Mouse (Mus musculus): ENCODE results near the gene Ssh1. TPM values are rescaled to one million over a fixed set of nuclear protein-coding genes. Genes with fewer than 3 reads are reported as not detected.

Ssh1 gene
- polyA plus RNA-seq, 1 experiment = 16.4 TPM

DNA sequence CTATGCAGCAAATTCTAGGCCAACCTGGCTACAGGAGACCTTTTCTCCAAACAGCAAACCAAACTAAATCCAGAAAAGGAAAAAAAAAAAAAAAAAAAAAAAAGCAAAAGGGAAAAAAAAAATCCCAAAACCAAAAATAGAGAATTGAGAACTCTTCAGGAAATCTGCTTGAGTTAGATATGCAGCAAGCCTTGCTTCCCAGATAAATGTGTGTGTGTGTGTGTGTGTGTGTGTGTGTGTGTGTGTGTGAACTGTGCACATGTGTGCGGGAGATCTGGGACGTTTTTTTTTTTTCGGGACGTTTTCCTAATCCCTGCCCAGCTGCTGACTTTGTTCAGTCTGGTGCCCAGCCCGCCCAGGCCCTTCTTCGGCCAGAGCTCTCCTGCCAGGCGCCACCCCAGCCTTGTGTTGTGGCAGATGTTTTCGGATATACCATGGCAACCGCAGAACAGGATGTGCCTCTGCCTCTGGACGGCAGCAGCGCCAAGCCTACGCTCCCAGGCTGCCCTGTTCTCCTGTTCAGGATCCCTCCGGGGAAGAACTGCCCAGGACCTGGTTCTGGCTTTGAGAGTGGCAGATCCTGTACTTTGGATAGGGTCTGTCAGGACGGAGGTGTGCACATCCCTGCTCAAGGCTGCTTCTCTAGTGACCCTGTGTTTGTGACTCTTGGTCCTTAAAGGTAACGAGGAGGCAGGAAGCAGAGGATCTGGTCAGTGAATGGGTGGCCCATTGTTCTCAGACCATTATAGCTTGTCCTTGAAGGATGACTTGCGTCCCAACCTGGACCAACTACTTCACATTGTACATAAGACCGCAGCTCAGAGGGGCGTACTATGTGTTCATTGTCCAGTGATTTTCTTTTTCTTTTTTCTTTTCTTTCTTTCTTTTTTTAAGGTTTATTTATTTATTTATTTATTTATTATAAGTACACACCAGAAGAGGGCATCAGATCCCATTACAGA, 62.8 kb downstream of the Ssh1 start:
- Histone ChIP-seq H3K27ac (ENCODE audit: insufficient read depth, low read length) (peak overlapping the region; percentile 40; the same call in 1 of the 2 replicates), H3K4me3 (ENCODE audit: extremely low read depth, insufficient read depth, insufficient read length) (no peak overlapping the region), H3K36me3 (ENCODE audit: control insufficient read depth, insufficient read depth, low read length) (no peaks in the 10 kb centered on the region), H3K27me3 (ENCODE audit: control insufficient read depth, insufficient read depth, low read length) (no peaks in the 10 kb centered on the region), H3K4me1 (ENCODE audit: control insufficient read depth, insufficient read depth, insufficient read length) (peaks cover 5% of the 10 kb centered on the region; the same call in 1 of the 2 replicates)
- DNase-seq (ENCODE audit: low read depth in 1 of 2, low spot score in 2 of 2) = no peak
- TF ChIP-seq POLR2A (IDR thresholded peaks at IDR 0.05; ENCODE audit: low read depth, low read length) = no peak
- WGBS = 18% methylated on average over 18 of the region's 18 CpGs

DNA sequence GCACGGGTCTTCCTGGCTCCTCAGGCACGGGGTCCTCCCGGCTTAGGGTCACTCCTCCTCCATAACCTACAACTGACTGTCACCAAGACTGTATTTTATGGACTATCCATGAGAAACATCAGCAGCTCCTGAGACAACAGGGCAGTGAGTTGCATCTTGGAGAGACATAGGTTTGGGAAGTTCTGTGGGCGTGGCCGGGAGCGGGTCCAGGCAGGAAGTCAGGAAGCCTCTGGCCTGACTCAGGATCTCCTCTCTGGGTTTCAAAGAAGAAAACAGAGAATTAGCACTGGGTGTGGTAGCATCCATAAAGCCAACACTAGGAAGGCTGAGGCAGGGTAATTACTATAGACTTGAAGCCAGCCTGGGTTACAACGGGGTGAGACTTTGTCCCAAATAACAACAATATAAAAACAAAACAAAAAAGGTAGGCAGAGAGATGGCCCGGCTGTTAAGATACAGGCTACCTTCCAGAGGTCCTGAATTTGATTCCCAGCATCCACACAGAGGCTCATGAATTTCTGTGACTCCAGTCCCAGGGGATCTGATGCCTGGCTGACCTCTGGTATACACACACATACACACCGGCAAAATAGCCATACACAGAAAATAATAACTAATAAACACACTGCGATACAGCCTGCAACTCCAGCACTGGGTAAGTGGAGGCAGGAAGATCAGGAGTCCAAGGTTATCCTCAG, 63.6 kb downstream of the Ssh1 start:
- Histone ChIP-seq H3K36me3 (ENCODE audit: control insufficient read depth, insufficient read depth, low read length) (no peaks in the 10 kb centered on the region), H3K4me1 (ENCODE audit: control insufficient read depth, insufficient read depth, insufficient read length) (peaks cover 5% of the 10 kb centered on the region; the same call in 1 of the 2 replicates), H3K27me3 (ENCODE audit: control insufficient read depth, insufficient read depth, low read length) (no peaks in the 10 kb centered on the region), H3K27ac (ENCODE audit: insufficient read depth, low read length) (no peak overlapping the region; the same call in 1 of the 2 replicates), H3K4me3 (ENCODE audit: extremely low read depth, insufficient read depth, insufficient read length) (no peak overlapping the region)
- 76% methylated on average over 10 of the region's 10 CpGs for WGBS
- no peak for DNase-seq (ENCODE audit: low read depth in 1 of 2, low spot score in 2 of 2)
- no peak for TF ChIP-seq POLR2A (IDR thresholded peaks at IDR 0.05; ENCODE audit: low read depth, low read length)

DNA sequence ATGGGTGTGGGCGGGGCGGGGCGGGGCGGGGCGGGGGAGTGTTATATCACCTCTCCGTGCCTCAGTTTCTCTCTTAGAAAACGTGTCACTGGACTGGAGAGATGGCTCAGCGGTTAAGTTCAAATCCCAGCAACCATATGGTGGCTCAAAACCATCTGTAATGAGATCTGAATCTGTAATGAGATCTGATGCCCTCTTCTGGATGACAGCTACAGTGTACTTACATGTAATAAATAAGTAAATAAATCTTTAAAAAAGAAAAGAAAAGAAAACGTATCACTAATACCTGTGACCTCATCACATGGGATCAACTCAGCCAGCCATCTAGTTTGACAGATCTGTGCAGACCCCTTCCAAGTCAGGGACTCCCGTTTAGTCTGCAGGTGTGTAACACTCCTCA, 64.2 kb downstream of the Ssh1 start:
- 79% methylated on average over 10 of the region's 10 CpGs for WGBS
- H3K27me3 ChIP-seq (ENCODE audit: control insufficient read depth, insufficient read depth, low read length) = no peaks in the 10 kb centered on the region
- peaks cover 5% of the 10 kb centered on the region; the same call in 1 of the 2 replicates for H3K4me1 ChIP-seq (ENCODE audit: control insufficient read depth, insufficient read depth, insufficient read length)
- no peak overlapping the region for H3K4me3 ChIP-seq (ENCODE audit: extremely low read depth, insufficient read depth, insufficient read length)
- DNase-seq (ENCODE audit: low read depth in 1 of 2, low spot score in 2 of 2) = no peak
- TF ChIP-seq CTCF (IDR thresholded peaks at IDR 0.05; ENCODE audit: extremely low read depth, insufficient read depth, insufficient read length, insufficient replicate concordance) (no peak), POLR2A (IDR thresholded peaks at IDR 0.05; ENCODE audit: low read depth, low read length) (no peak)
- H3K36me3 ChIP-seq (ENCODE audit: control insufficient read depth, insufficient read depth, low read length) = no peaks in the 10 kb centered on the region
- H3K27ac ChIP-seq (ENCODE audit: insufficient read depth, low read length) = no peak overlapping the region; the same call in 1 of the 2 replicates

DNA sequence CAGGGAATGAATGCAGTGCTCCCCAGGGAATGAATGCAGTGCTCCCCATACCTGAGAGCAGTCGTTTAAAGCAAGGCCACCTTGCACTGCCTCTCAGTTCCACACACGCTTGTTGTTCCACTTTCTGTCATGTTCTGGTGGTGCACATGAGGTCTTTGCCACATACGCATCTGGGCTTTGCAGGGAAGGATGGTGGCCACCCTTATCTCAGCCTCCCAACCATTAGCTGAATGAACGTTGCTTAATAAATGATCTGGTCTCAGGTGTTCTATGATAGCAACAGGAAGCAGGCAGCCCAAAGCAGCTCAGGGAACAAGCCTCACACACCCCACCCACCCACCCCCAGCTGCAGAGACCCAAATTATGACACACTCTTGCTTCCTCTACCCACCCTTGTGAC, 69.1 kb downstream of the Ssh1 start:
- DNase-seq (ENCODE audit: low read depth in 1 of 2, low spot score in 2 of 2) = no peak
- WGBS = 48% methylated on average over 4 of the region's 4 CpGs
- H3K4me3 ChIP-seq (ENCODE audit: extremely low read depth, insufficient read depth, insufficient read length) = no peak overlapping the region
- no peaks in the 10 kb centered on the region for H3K27me3 ChIP-seq (ENCODE audit: control insufficient read depth, insufficient read depth, low read length)
- H3K36me3 ChIP-seq (ENCODE audit: control insufficient read depth, insufficient read depth, low read length) = no peaks in the 10 kb centered on the region
- no peak for TF ChIP-seq POLR2A (IDR thresholded peaks at IDR 0.05; ENCODE audit: low read depth, low read length)
- no peak for TF ChIP-seq CTCF (IDR thresholded peaks at IDR 0.05; ENCODE audit: extremely low read depth, insufficient read depth, insufficient read length, insufficient replicate concordance)
- no peak overlapping the region for H3K27ac ChIP-seq (ENCODE audit: insufficient read depth, low read length)
- no peaks in the 10 kb centered on the region for H3K4me1 ChIP-seq (ENCODE audit: control insufficient read depth, insufficient read depth, insufficient read length)

DNA sequence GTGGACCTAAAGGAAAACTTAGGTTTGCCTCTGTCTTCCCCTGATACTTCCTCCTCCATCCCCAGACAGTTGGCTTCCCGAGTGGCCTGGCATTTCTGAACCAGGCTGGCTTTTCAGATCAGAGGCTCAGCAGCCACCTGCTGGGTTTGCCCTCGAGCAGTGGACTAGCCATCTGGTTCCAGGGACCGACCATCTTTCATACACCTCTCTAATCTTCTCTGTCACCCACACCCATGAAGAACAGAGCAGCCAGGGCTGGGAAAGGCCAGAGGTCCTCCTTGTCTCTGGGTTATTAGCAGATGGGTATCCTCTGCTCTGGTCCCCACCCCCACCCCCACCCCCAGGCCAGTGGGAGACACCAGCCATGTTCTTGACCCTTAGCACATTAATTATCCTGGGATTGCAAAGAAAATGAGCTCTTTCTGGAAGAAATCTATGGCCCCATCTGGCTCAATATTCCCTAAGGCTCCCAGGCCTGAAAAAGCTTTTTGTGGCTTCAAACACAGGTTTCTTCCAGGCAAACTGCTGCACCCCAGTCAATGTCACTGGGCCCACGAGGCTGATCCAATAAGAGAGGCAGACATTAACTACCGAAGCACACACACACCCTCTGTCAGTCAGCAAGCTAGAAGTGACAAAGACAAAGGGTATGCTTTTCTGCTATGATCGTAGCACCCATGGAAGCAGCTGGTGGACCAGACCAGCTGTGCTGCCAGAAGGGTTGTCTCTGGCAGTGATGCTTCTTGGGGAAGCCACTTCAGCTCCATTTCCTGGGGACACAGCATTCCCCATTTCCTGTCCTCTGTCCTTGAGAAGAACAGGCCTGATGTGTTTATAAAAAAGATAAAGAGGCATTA, 72.2 kb downstream of the Ssh1 start:
- TF ChIP-seq CTCF (IDR thresholded peaks at IDR 0.05; ENCODE audit: extremely low read depth, insufficient read depth, insufficient read length, insufficient replicate concordance) = no peak
- H3K4me3 ChIP-seq (ENCODE audit: extremely low read depth, insufficient read depth, insufficient read length) = no peak overlapping the region
- no peaks in the 10 kb centered on the region; the same call in 1 of the 2 replicates for H3K4me1 ChIP-seq (ENCODE audit: control insufficient read depth, insufficient read depth, insufficient read length)

DNA sequence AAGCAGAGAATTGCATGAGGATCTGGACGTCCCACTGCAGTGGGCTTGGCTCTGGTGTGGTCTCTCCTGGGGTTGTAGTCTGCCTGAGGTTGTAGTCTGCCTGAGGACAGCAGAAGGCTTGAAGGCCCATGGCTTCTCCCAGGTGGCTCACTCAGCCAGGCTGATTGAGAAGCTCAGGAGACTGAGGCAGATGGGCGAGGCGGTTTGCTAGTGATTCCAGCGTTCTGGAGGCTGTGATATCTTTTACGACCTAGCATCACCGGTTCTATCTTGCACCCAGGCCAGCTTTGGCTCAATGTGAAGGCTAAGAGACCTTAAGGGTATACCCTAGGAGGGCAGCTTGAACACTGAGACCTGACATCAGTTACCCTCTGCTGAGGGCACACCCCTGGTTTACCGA, 74.6 kb downstream of the Ssh1 start:
- no peak for DNase-seq (ENCODE audit: low read depth in 1 of 2, low spot score in 2 of 2)
- no peaks in the 10 kb centered on the region; the same call in 1 of the 2 replicates for H3K4me1 ChIP-seq (ENCODE audit: control insufficient read depth, insufficient read depth, insufficient read length)
- H3K27me3 ChIP-seq (ENCODE audit: control insufficient read depth, insufficient read depth, low read length) = no peaks in the 10 kb centered on the region
- H3K4me3 ChIP-seq (ENCODE audit: extremely low read depth, insufficient read depth, insufficient read length) = no peak overlapping the region
- 64% methylated on average over 7 of the region's 7 CpGs for WGBS
- H3K36me3 ChIP-seq (ENCODE audit: control insufficient read depth, insufficient read depth, low read length) = no peaks in the 10 kb centered on the region
- no peak overlapping the region for H3K27ac ChIP-seq (ENCODE audit: insufficient read depth, low read length)
- TF ChIP-seq POLR2A (IDR thresholded peaks at IDR 0.05; ENCODE audit: low read depth, low read length) = no peak
- TF ChIP-seq CTCF (IDR thresholded peaks at IDR 0.05; ENCODE audit: extremely low read depth, insufficient read depth, insufficient read length, insufficient replicate concordance) = no peak

More for the DNA sequence above, 72.2 kb downstream of the Ssh1 start:
- Histone ChIP-seq H3K27ac (ENCODE audit: insufficient read depth, low read length) (no peak overlapping the region), H3K36me3 (ENCODE audit: control insufficient read depth, insufficient read depth, low read length) (no peaks in the 10 kb centered on the region), H3K27me3 (ENCODE audit: control insufficient read depth, insufficient read depth, low read length) (no peaks in the 10 kb centered on the region)
- no peak for DNase-seq (ENCODE audit: low read depth in 1 of 2, low spot score in 2 of 2)
- WGBS = 64% methylated on average over 6 of the region's 6 CpGs

All from spleen, adult 2 months (tissue).